8 mouse cellular contexts compared by ENCODE assay signal in the genomic region with DNA sequence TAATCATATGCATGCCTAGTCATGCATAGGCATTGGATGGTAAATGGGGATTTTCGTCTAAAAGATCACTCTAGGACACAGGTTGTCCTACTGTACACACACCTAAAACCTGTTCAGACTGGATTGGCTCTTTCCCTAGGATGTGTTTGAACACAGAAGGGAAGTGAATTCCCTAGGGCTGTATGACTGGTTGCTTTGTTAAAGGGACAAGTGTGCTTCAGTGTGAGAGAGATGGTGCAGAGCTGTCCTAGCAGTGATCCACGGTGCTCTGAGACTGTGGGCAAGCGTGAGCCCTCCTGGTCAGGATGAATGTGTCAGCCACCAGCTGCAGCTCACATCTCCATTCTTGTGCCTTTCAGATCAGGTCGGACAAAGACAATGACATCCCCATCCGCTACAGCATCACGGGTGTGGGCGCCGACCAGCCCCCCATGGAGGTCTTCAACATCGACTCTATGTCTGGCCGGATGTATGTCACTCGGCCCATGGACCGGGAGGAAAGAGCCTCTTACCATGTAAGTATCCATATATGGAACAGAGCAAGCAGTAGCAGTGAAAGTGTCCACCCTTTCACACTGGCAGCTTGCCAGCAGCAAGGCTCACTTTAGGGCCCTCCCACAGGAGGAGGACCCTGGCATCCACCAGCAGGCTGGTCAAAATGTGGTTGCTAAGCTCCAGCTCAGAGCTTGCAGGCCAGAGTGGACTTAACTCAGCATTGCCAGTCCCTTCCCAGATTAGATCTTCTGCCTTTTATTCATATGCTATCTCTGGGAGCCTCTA.
DNase-seq lines count a peak whose midpoint lies in the region; ATAC-seq and TF ChIP-seq lines count a peak whose summit lies in the region.

No protein-coding gene starts in this region.

- no peak overlapping the region for H3K9ac ChIP-seq in limb, embryonic 14.5 days (ENCODE audit: low read depth, low read length, severe bottlenecking)
- H3K9ac ChIP-seq in stomach, embryonic 15.5 days, result no peak overlapping the region

- peak; percentile 40 for DNase-seq in adrenal gland, postnatal 10 days
- no peak for DNase-seq in adrenal gland, adult 2 months
- DNase-seq in retina, postnatal 1 day, result peak; percentile 87
- DNase-seq in retina, embryonic 14.5 days (ENCODE audit: low spot score), result no peak
- peak; percentile 46 for DNase-seq in limb, embryonic 14.5 days (ENCODE audit: low spot score)
- DNase-seq in spleen, adult 18-20 months, result no peak
- DNase-seq in c-Kit-positive CD71-positive TER-119-positive erythroid progenitor cells, embryonic 14.5 days (ENCODE audit: low spot score), result no peak

- H3K9me3 ChIP-seq in limb, embryonic 14.5 days (ENCODE audit: control insufficient read depth, low read length), result no peaks in the 10 kb centered on the region
- no peaks in the 10 kb centered on the region for H3K9me3 ChIP-seq in stomach, embryonic 15.5 days

- no peaks in the 10 kb centered on the region for H3K36me3 ChIP-seq in limb, embryonic 14.5 days (ENCODE audit: control insufficient read depth, insufficient read depth, low read length)
- H3K36me3 ChIP-seq in stomach, embryonic 15.5 days, result no peaks in the 10 kb centered on the region

- peak; percentile 42 for ATAC-seq in limb, embryonic 14.5 days (ENCODE audit: low FRiP score, low read depth)
- ATAC-seq in stomach, embryonic 15.5 days (ENCODE audit: insufficient read depth, low FRiP score, low read depth), result peak; percentile 78

- H3K27me3 ChIP-seq in limb, embryonic 14.5 days (ENCODE audit: control insufficient read depth, insufficient read depth, low read length), result no peaks in the 10 kb centered on the region
- H3K27me3 ChIP-seq in stomach, embryonic 15.5 days (replicated peaks), result no peaks in the 10 kb centered on the region

- peaks cover 19% of the 10 kb centered on the region for H3K4me1 ChIP-seq in limb, embryonic 14.5 days (ENCODE audit: control insufficient read depth, insufficient read depth, low read length)
- H3K4me1 ChIP-seq in stomach, embryonic 15.5 days, result peaks cover 10% of the 10 kb centered on the region; the same call in 1 of the 2 replicates

- H3K4me2 ChIP-seq in limb, embryonic 14.5 days (replicated peaks; ENCODE audit: low read depth, low read length, severe bottlenecking), result no peak overlapping the region
- no peak overlapping the region for H3K4me2 ChIP-seq in stomach, embryonic 15.5 days

- 77% methylated on average over 12 of the region's 12 CpGs for WGBS in limb, embryonic 14.5 days
- WGBS in stomach, embryonic 15.5 days, result 61% methylated on average over 12 of the region's 12 CpGs

- H3K4me3 ChIP-seq in limb, embryonic 14.5 days (replicated peaks; ENCODE audit: low read length), result no peak overlapping the region
- H3K4me3 ChIP-seq in stomach, embryonic 15.5 days (replicated peaks), result no peak overlapping the region

- TF ChIP-seq POLR2A in limb, embryonic 14.5 days (IDR thresholded peaks at IDR 0.05; ENCODE audit: borderline replicate concordance, extremely low read depth, insufficient read depth, insufficient read length), result no peak

- no peak overlapping the region for H3K27ac ChIP-seq in limb, embryonic 14.5 days (replicated peaks; ENCODE audit: low read depth, low read length)
- peak overlapping the region; percentile 61 for H3K27ac ChIP-seq in stomach, embryonic 15.5 days

Comparison
In these comparisons a context has a peak if more than half of its experiments do, and no peak if none do; other contexts are left out.
1. DNase-seq: peak in adrenal gland, postnatal 10 days (single experiment), retina, postnatal 1 day (single experiment) and limb, embryonic 14.5 days (single experiment); none in adrenal gland, adult 2 months (single experiment), retina, embryonic 14.5 days (single experiment), spleen, adult 18-20 months (0 of 2) and c-Kit-positive CD71-positive TER-119-positive erythroid progenitor cells, embryonic 14.5 days (single experiment).